Mouse (Mus musculus): ENCODE results near the gene Rab3gap1. TPM values are rescaled to one million over a fixed set of nuclear protein-coding genes. Genes with fewer than 3 reads are reported as not detected.

Rab3gap1 gene
- total and polyA plus RNA-seq, 3 experiments, result 11.4 to 36.2 (median 34.1) TPM

DNA sequence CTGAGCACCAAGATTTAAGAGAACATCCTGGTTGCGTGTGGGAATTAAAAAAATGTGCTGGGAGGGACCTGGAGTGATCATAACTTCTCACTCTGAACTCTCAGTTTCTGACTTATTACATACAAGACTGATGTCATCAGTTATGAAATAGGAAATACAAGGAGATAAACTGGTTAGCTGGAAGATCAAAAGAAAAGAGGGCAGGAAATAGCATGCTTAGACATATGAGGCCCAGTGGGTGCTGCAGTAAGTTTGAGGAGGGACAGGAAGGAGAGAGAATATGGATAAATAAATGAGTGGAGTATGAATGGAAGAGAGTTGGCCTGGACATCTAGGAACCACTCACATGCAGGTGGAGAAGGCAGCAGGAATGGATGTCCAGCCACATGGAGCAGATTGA lies 109.6 kb downstream of the Rab3gap1 start:
- intact Hi-C loops (cut with DNase I), result no loop called here
- H3K9ac ChIP-seq (ENCODE audit: low read depth, low read length), result no peak overlapping the region
- TF ChIP-seq POLR2A (IDR thresholded peaks at IDR 0.05; ENCODE audit: insufficient read depth, low read depth, low read length), result no peak
- no peak for TF ChIP-seq EP300 (IDR thresholded peaks at IDR 0.05; ENCODE audit: insufficient read depth, low read depth, low read length)
- no peak for TF ChIP-seq CTCF (IDR thresholded peaks at IDR 0.05)
- WGBS, result 67% methylated on average over 1 of the region's 1 CpGs
- no peak for DNase-seq
- H3K4me3 ChIP-seq, result no peak overlapping the region
- no peaks in the 10 kb centered on the region for H3K27me3 ChIP-seq (ENCODE audit: control insufficient read depth, insufficient read depth, low read length)
- no peaks in the 10 kb centered on the region for H3K4me1 ChIP-seq (ENCODE audit: control insufficient read depth, insufficient read depth, low read length)
- H3K27ac ChIP-seq, result no peak overlapping the region
- H3K79me2 ChIP-seq (replicated peaks; ENCODE audit: control insufficient read depth, insufficient read depth, low read length), result no peaks in the 10 kb centered on the region
- no peaks in the 10 kb centered on the region for H3K36me3 ChIP-seq (ENCODE audit: control insufficient read depth, insufficient read depth, low read length)

DNA sequence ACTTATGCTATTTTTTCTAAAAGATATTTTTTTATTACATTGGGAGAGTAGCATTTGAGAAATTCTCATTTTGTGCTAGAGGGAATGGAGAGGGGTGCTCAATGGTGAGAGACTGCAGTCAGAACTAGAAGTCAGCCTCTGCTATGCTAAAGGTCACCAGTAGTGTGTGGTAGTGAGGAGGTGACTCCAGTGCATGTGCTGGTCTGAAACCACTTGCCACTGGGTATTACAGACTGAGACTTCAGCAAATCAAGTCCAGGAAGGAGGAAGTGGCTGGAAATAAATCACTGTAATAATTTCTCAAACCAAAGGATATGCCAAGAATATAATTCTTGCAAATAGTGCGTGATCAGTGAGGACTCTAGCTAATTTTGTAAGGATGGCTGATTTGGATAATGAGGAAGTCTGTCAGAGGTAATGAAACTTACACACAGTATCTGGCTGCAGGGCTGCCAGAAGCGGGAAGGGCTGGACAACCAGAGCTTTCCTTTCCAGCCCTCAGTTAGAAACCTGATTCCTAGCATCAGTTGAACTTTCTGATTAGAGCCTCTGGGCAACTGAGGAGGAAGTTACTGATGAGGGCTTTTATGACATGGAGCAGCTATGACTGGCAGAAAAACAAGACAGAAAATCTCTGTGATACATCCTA lies 112.5 kb downstream of the Rab3gap1 start:
- no peak overlapping the region for H3K4me3 ChIP-seq

GRCm38 (mm10) chr1:127982268-127982667 lies 113.7 kb downstream of the Rab3gap1 start:
- Histone ChIP-seq H3K9ac (ENCODE audit: low read depth, low read length) (no peak overlapping the region), H3K27me3 (ENCODE audit: control insufficient read depth, insufficient read depth, low read length) (no peaks in the 10 kb centered on the region), H3K79me2 (replicated peaks; ENCODE audit: control insufficient read depth, insufficient read depth, low read length) (no peaks in the 10 kb centered on the region), H3K36me3 (ENCODE audit: control insufficient read depth, insufficient read depth, low read length) (no peaks in the 10 kb centered on the region), H3K4me3 (no peak overlapping the region), H3K4me1 (ENCODE audit: control insufficient read depth, insufficient read depth, low read length) (no peaks in the 10 kb centered on the region), H3K27ac (no peak overlapping the region)
- intact Hi-C loops (cut with DNase I), result no loop called here
- no peak for DNase-seq
- WGBS, result 72% methylated on average over 3 of the region's 3 CpGs
- no peak for TF ChIP-seq POLR2A (IDR thresholded peaks at IDR 0.05; ENCODE audit: insufficient read depth, low read depth, low read length)
- TF ChIP-seq EP300 (IDR thresholded peaks at IDR 0.05; ENCODE audit: insufficient read depth, low read depth, low read length), result no peak
- TF ChIP-seq CTCF (IDR thresholded peaks at IDR 0.05), result no peak

More for the DNA sequence above, 112.5 kb downstream of the Rab3gap1 start:
- intact Hi-C loops (cut with DNase I), result no loop called here
- H3K79me2 ChIP-seq (replicated peaks; ENCODE audit: control insufficient read depth, insufficient read depth, low read length), result no peaks in the 10 kb centered on the region
- TF ChIP-seq POLR2A (IDR thresholded peaks at IDR 0.05; ENCODE audit: insufficient read depth, low read depth, low read length) (no peak), EP300 (IDR thresholded peaks at IDR 0.05; ENCODE audit: insufficient read depth, low read depth, low read length) (no peak), CTCF (IDR thresholded peaks at IDR 0.05) (no peak)
- H3K27me3 ChIP-seq (ENCODE audit: control insufficient read depth, insufficient read depth, low read length), result no peaks in the 10 kb centered on the region
- H3K27ac ChIP-seq, result no peak overlapping the region
- no peak overlapping the region for H3K9ac ChIP-seq (ENCODE audit: low read depth, low read length)
- no peaks in the 10 kb centered on the region for H3K4me1 ChIP-seq (ENCODE audit: control insufficient read depth, insufficient read depth, low read length)
- no peak for DNase-seq
- 66% methylated on average over 2 of the region's 2 CpGs for WGBS
- no peaks in the 10 kb centered on the region for H3K36me3 ChIP-seq (ENCODE audit: control insufficient read depth, insufficient read depth, low read length)

DNA sequence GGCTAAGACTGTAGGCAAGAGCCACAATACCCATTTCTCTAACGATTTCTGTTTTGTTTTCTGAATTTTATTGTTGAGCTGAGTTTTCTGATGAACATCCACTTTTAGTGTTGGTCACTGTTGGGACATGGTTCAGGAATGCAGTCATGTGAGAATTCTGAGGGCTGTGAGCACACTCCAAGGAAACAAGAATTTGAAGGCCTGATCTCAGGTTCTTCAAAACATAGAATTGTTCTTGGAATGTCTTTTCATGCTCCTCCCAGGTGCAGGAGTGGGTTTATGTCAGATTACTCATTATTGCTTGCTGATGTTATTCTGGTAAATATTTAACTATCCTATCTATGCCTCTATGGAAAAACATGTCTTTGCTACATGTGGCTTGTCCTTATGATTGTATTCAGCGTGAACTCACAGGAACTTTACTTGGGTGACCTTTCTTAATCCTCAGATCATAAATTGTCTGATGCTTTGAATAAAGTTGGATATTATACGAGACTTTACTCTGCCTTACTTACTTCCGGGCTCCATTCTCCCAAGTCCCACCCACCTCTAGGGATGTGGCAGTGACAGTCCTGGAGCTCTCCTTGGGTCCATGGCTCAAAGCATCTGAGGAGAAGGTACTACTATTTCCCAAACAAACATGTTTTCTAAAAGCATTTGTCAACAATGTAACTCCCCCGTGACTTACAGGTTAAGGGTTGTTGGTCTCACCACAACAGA lies 114.9 kb downstream of the Rab3gap1 start:
- H3K79me2 ChIP-seq (replicated peaks; ENCODE audit: control insufficient read depth, insufficient read depth, low read length), result no peaks in the 10 kb centered on the region
- no peak overlapping the region for H3K27ac ChIP-seq
- H3K36me3 ChIP-seq (ENCODE audit: control insufficient read depth, insufficient read depth, low read length), result no peaks in the 10 kb centered on the region
- H3K9ac ChIP-seq (ENCODE audit: low read depth, low read length), result no peak overlapping the region
- H3K4me1 ChIP-seq (ENCODE audit: control insufficient read depth, insufficient read depth, low read length), result no peaks in the 10 kb centered on the region
- no peaks in the 10 kb centered on the region for H3K27me3 ChIP-seq (ENCODE audit: control insufficient read depth, insufficient read depth, low read length)
- 89% methylated on average over 5 of the region's 5 CpGs for WGBS
- H3K4me3 ChIP-seq, result no peak overlapping the region
- intact Hi-C loops (cut with DNase I), result no loop called here
- TF ChIP-seq POLR2A (IDR thresholded peaks at IDR 0.05; ENCODE audit: insufficient read depth, low read depth, low read length), result no peak
- TF ChIP-seq EP300 (IDR thresholded peaks at IDR 0.05; ENCODE audit: insufficient read depth, low read depth, low read length), result no peak
- TF ChIP-seq CTCF (IDR thresholded peaks at IDR 0.05), result no peak
- no peak for DNase-seq

- Histone ChIP-seq H3K36me3 (ENCODE audit: control insufficient read depth, insufficient read depth, low read length) (no peaks in the 10 kb centered on the region), H3K27me3 (ENCODE audit: control insufficient read depth, insufficient read depth, low read length) (no peaks in the 10 kb centered on the region), H3K4me3 (no peak overlapping the region), H3K27ac (no peak overlapping the region), H3K79me2 (replicated peaks; ENCODE audit: control insufficient read depth, insufficient read depth, low read length) (no peaks in the 10 kb centered on the region), H3K9ac (ENCODE audit: low read depth, low read length) (no peak overlapping the region), H3K4me1 (ENCODE audit: control insufficient read depth, insufficient read depth, low read length) (peaks cover 5% of the 10 kb centered on the region)
- TF ChIP-seq CTCF (IDR thresholded peaks at IDR 0.05) (no peak), EP300 (IDR thresholded peaks at IDR 0.05; ENCODE audit: insufficient read depth, low read depth, low read length) (no peak), POLR2A (IDR thresholded peaks at IDR 0.05; ENCODE audit: insufficient read depth, low read depth, low read length) (no peak)
- no peak for DNase-seq
- intact Hi-C loops (cut with DNase I), result no loop called here
- WGBS, result 73% methylated on average over 3 of the region's 3 CpGs
Measured at GRCm38 (mm10) chr1:127985391-127985790, 116.8 kb downstream of the Rab3gap1 start.

DNA sequence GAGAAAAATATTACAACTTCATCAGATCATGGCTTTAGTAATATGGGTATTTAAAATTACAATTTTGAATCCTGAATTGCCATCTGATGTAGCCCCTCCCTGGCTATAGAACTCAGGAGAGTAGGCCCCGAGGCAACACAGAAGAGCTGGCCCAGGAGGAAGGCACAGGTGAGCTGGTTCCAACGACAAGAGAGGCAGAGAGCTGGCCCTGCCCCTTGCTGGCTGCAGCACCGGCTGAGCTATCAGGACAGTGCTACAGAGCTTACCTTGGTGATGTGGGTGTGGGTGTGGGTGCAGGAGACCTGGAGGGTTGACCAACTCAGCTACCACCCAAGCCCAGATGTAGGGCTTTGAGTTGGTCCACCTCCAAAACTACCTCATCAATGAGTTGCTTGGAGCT lies 119.7 kb downstream of the Rab3gap1 start:
- Histone ChIP-seq H3K9ac (ENCODE audit: low read depth, low read length) (no peak overlapping the region), H3K4me3 (no peak overlapping the region), H3K79me2 (replicated peaks; ENCODE audit: control insufficient read depth, insufficient read depth, low read length) (no peaks in the 10 kb centered on the region), H3K4me1 (ENCODE audit: control insufficient read depth, insufficient read depth, low read length) (peaks cover 5% of the 10 kb centered on the region), H3K27ac (no peak overlapping the region), H3K36me3 (ENCODE audit: control insufficient read depth, insufficient read depth, low read length) (no peaks in the 10 kb centered on the region), H3K27me3 (ENCODE audit: control insufficient read depth, insufficient read depth, low read length) (no peaks in the 10 kb centered on the region)
- DNase-seq, result no peak
- intact Hi-C loops (cut with DNase I), result no loop called here
- TF ChIP-seq CTCF (IDR thresholded peaks at IDR 0.05), result no peak
- TF ChIP-seq EP300 (IDR thresholded peaks at IDR 0.05; ENCODE audit: insufficient read depth, low read depth, low read length), result no peak
- TF ChIP-seq POLR2A (IDR thresholded peaks at IDR 0.05; ENCODE audit: insufficient read depth, low read depth, low read length), result no peak
- 80% methylated on average over 3 of the region's 3 CpGs for WGBS

Data from heart, adult 2 months (tissue).